In the genomic region with DNA sequence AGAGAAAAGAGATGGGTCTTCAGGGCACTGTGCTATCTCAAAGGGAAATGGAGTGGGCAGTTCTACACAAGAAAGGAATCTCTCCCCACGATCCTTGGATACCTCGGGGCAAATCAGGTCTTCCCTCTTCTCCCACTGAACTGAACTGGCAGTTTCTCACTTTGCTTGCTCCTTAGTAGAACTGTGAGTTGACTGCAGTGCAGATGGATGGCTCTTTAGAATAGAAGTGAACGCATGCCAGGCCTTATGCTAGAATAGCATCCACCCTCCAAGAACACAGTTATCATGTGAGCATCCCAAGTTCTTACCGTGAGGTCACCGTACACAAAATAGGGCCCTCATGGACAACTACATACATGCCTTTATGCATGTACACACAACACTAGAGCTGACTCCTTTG, we compare ENCODE assay signal across 22 mouse cellular contexts.
"Had no signal": no experiment of that assay in that cellular context is flagged by ENCODE, and none has a peak within 500 bp of the region (broad histone marks: within the 10 kb centered on the region; RNA-seq: fewer than 3 reads in every experiment).

No protein-coding gene starts in this region.

- DNase-seq: heart, postnatal 10 days; heart, postnatal 14 days; heart, postnatal 36 days; heart, postnatal 4 days; kidney, adult 11 months; kidney, adult 18-20 months; kidney, adult 2 months; kidney, adult 8-10 months; kidney, adult 9 months; kidney, postnatal 10 days; kidney, postnatal 14 days; kidney, postnatal 25 days; kidney, postnatal 36 days; kidney, postnatal 4 days; layer of hippocampus, adult 9-11 months; layer of hippocampus, postnatal 36 days had no signal

- ATAC-seq: hindbrain, embryonic 16.5 days; hindbrain, postnatal 0 days; inflammation-experienced regulatory T-cells, adult 6 months; intestine, embryonic 15.5 days; intestine, embryonic 16.5 days; intestine, postnatal 0 days had no signal
